Mouse (Mus musculus) heart, embryonic 13.5 days (tissue): ENCODE data around the gene Armc8. TPM values are rescaled to one million over a fixed set of nuclear protein-coding genes. Genes with fewer than 3 reads are reported as not detected.

Source experiments
- ATAC-seq: fragments of 200-750 bp; cut with Nextera tagmentation; 2 replicates; pipeline ENCODE4 v1.8.0; 2017; ENCODE audit warnings: moderate TSS enrichment; ENCODE audit not compliant: insufficient number of reproducible peaks, low FRiP score, low TSS enrichment; ENCODE audit errors: extremely low read depth
- H3K27ac ChIP-seq: fragments of 300-500 bp; sonication (generic); replicated peaks from 2 replicates; pipeline ENCODE4 v1.5.1; 2015; ENCODE audit warnings: moderate library complexity, mild to moderate bottlenecking, inconsistent platforms
- H3K27me3 ChIP-seq: fragments of 300-500 bp; sonication (generic); replicated peaks from 2 replicates; pipeline ENCODE4 v1.6.1; 2015; ENCODE audit warnings: mild to moderate bottlenecking, inconsistent platforms
- H3K36me3 ChIP-seq: fragments of 300-500 bp; sonication (generic); 2 replicates; pipeline ENCODE4 v1.6.1; 2015; ENCODE audit warnings: mild to moderate bottlenecking, inconsistent platforms
- H3K4me1 ChIP-seq: fragments of 300-500 bp; sonication (generic); 2 replicates; pipeline ENCODE4 v1.6.1; 2015; ENCODE audit warnings: inconsistent platforms
- H3K4me2 ChIP-seq: fragments of 300-500 bp; sonication (generic); 2 replicates; pipeline ENCODE4 v1.6.1; 2015; ENCODE audit warnings: inconsistent platforms, mild to moderate bottlenecking, moderate library complexity
- H3K4me3 ChIP-seq: fragments of 300-500 bp; sonication (generic); 2 replicates; pipeline ENCODE4 v1.5.1; 2015; ENCODE audit warnings: moderate library complexity, mild to moderate bottlenecking, inconsistent platforms
- H3K9ac ChIP-seq: fragments of 300-500 bp; sonication (generic); 2 replicates; pipeline ENCODE4 v1.6.1; 2015; ENCODE audit warnings: inconsistent platforms, mild to moderate bottlenecking, moderate library complexity
- H3K9me3 ChIP-seq: fragments of 300-500 bp; sonication (generic); 2 replicates; pipeline ENCODE4 v1.6.1; 2016; ENCODE audit warnings: inconsistent platforms
- WGBS: fragments of 180-500 bp; shearing (Covaris S2); methylation state at CpG from one replicate; pipeline ENCODE4 v1.1.7; 2015; ENCODE audit warnings: mixed read lengths; 5-methylcytosine and 5-hydroxymethylcytosine counted together
- polyA plus RNA-seq: library from polyadenylated mRNA; unstranded; fragments of >200 nt; fragmentation: Nextera tagmentation; extraction: Ambion mirVana; gene quantifications from 2 replicates; pipeline ENCODE4 v1.2.1, GENCODE M21; 2015

Armc8 gene
- polyA plus RNA-seq, 1 experiment from 2014 or later: 18.0 TPM

DNA sequence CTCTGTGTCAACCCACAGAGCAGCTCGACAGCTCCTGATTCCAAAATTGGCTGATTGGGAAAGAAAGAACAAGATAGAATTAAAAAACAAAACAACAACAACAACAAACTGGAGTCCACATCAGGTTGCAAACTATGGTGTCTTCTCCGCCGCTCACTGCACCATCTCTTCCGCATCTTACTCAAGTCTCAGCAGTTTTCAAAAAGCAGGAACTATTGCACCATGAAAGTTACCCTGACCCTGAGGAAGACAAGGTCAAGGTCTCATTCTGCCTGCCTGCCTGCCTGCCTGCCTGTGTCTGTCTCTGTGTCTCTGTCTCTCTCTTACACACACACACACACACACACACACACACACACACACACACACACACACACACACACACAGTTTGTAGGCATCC is 69.4 kb downstream of the Armc8 start:
- H3K36me3 ChIP-seq: peaks cover 50% of the 10 kb centered on the region
- H3K9ac ChIP-seq: no peak overlapping the region
- WGBS: 93% methylated on average over 4 of the region's 4 CpGs
- no peaks in the 10 kb centered on the region for H3K9me3 ChIP-seq
- no peak overlapping the region for H3K27ac ChIP-seq
- H3K4me1 ChIP-seq: no peaks in the 10 kb centered on the region
- H3K4me3 ChIP-seq: no peak overlapping the region
- no peak for ATAC-seq
- no peaks in the 10 kb centered on the region for H3K27me3 ChIP-seq
- no peak overlapping the region for H3K4me2 ChIP-seq

DNA sequence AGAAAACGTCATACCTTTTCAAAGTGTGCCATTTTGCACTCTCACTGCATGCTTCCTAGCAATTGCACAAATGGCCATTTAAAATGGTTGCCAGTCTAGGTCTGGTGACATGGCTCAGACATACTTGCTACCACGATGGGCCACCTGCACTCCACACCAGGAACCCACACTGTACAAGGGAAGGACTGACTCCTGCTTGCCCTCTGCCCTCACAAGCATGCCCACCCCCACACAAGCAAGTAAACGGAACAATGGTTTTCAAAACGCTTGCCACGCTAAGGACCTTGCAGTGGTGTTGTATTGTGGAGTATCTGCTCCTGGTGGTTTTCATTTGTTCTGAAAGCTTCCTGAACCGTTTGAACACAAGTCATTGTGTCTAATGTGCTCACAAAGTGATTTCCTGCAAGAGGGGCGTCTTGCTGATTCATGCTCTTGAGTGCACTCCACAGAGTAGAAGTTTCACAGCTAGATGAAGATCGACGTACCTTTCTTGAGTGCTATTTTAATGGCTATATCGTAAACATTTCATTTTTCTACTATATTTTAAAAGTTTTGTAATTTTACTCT is 76.0 kb downstream of the Armc8 start:
- Histone ChIP-seq H3K36me3 (peaks cover 79% of the 10 kb centered on the region), H3K4me1 (no peaks in the 10 kb centered on the region), H3K4me2 (no peak overlapping the region), H3K4me3 (no peak overlapping the region), H3K27ac (no peak overlapping the region), H3K27me3 (no peaks in the 10 kb centered on the region), H3K9me3 (no peaks in the 10 kb centered on the region), H3K9ac (no peak overlapping the region)
- 85% methylated on average over 10 of the region's 10 CpGs for WGBS
- ATAC-seq: no peak

GRCm38 (mm10) chr9:99491050-99491449 is 77.6 kb downstream of the Armc8 start:
- Histone ChIP-seq H3K9me3 (no peaks in the 10 kb centered on the region), H3K4me1 (no peaks in the 10 kb centered on the region), H3K36me3 (peaks cover 78% of the 10 kb centered on the region), H3K4me2 (no peak overlapping the region), H3K27ac (no peak overlapping the region), H3K4me3 (no peak overlapping the region), H3K27me3 (no peaks in the 10 kb centered on the region), H3K9ac (no peak overlapping the region)
- WGBS: 94% methylated on average over 4 of the region's 4 CpGs
- no peak for ATAC-seq

- 80% methylated on average over 3 of the region's 3 CpGs for WGBS
- no peak overlapping the region for H3K4me3 ChIP-seq
- H3K4me2 ChIP-seq: no peak overlapping the region
- peaks cover 82% of the 10 kb centered on the region for H3K36me3 ChIP-seq
- no peak overlapping the region for H3K27ac ChIP-seq
- no peak overlapping the region for H3K9ac ChIP-seq
- H3K4me1 ChIP-seq: no peaks in the 10 kb centered on the region
- ATAC-seq: no peak
- no peaks in the 10 kb centered on the region for H3K9me3 ChIP-seq
- H3K27me3 ChIP-seq: no peaks in the 10 kb centered on the region
Observed at GRCm38 (mm10) chr9:99487841-99488240, 80.9 kb downstream of the Armc8 start.

DNA sequence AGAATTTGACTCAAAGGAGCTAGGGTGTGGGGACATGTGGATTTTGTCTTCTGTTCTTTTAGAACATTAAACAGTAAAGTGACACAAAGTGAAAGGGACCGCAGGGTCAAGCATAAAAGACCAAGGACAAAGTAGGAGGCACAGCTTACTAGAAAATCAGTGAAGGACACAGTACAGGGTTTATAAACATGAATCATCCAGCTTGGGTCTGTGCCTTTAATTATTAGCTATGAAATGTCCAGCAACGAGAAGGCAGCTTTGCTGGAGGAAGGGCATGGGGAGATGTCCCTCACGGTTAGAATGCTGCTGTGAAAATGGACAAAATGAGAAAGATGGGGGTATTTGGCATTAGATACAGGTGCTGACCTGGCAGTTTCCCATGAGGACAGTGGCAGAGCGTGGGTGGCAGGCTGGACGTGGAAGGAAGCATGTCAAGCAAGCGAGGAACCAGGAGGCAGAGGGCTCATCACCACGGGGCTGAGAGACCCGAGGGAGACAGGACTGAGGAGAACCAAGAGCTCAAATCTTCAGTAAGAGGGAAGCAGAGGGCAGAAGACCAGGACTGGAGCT is 81.5 kb downstream of the Armc8 start:
- Histone ChIP-seq H3K27me3 (no peaks in the 10 kb centered on the region), H3K4me3 (no peak overlapping the region), H3K9me3 (no peaks in the 10 kb centered on the region), H3K27ac (no peak overlapping the region), H3K4me2 (no peak overlapping the region), H3K36me3 (peaks cover 81% of the 10 kb centered on the region), H3K4me1 (no peaks in the 10 kb centered on the region), H3K9ac (no peak overlapping the region)
- 84% methylated on average over 8 of the region's 8 CpGs for WGBS
- ATAC-seq: no peak

- H3K27ac ChIP-seq: no peak overlapping the region
- H3K9me3 ChIP-seq: no peaks in the 10 kb centered on the region
- WGBS: 90% methylated on average over 4 of the region's 4 CpGs
- no peak overlapping the region for H3K4me3 ChIP-seq
- no peak overlapping the region for H3K9ac ChIP-seq
- peaks cover 86% of the 10 kb centered on the region for H3K36me3 ChIP-seq
- H3K4me2 ChIP-seq: no peak overlapping the region
- H3K27me3 ChIP-seq: no peaks in the 10 kb centered on the region
- no peaks in the 10 kb centered on the region for H3K4me1 ChIP-seq
- no peak for ATAC-seq
Observed at GRCm38 (mm10) chr9:99485144-99485543, 83.6 kb downstream of the Armc8 start.

DNA sequence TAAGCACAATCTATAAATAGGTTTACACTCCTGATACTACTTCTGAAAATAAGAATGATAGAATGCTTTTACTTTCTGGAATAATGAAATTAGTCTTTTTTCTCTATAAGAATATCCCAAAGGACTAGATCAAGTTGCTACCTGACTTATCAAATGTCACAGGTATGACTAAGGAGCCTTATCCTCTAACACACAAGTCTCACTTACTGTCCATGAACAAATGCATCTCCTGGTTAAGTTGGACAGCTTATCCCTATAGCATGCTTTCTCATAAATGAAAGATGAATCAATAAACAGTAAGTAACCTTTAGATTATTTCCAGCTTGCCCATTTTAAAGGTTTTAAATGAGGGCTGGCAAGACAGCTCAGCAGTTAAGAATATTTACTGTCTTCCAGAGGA is 84.1 kb downstream of the Armc8 start:
- Histone ChIP-seq H3K9me3 (no peaks in the 10 kb centered on the region), H3K4me2 (no peak overlapping the region), H3K9ac (no peak overlapping the region), H3K27ac (no peak overlapping the region), H3K4me3 (no peak overlapping the region), H3K27me3 (no peaks in the 10 kb centered on the region), H3K36me3 (peaks cover 81% of the 10 kb centered on the region), H3K4me1 (peaks cover under 1% of the 10 kb centered on the region)
- ATAC-seq: no peak

DNA sequence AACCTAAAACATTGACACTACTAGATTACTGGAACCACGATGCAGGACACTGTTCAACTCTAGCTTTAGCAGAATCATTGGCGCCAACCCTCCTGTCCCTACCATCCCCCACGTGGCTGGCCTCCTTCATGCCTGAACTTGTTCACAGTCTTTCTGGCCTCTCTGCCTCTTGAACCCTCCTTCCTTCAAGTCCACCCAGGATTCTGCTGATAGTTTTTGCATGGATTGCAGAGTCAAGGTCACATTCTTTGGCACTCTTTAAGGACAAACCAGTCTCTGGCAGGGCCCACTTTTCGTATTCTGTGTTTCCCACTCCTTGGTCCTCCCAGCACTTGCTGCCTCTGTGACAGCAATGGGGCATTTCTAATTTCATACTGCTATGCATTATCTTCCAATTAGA is 85.5 kb downstream of the Armc8 start:
- Histone ChIP-seq H3K36me3 (peaks cover 74% of the 10 kb centered on the region), H3K4me2 (no peak overlapping the region), H3K4me1 (peaks cover 9% of the 10 kb centered on the region), H3K27ac (no peak overlapping the region), H3K9me3 (no peaks in the 10 kb centered on the region), H3K27me3 (no peaks in the 10 kb centered on the region), H3K9ac (no peak overlapping the region), H3K4me3 (no peak overlapping the region)
- 74% methylated on average over 4 of the region's 4 CpGs for WGBS
- no peak for ATAC-seq

DNA sequence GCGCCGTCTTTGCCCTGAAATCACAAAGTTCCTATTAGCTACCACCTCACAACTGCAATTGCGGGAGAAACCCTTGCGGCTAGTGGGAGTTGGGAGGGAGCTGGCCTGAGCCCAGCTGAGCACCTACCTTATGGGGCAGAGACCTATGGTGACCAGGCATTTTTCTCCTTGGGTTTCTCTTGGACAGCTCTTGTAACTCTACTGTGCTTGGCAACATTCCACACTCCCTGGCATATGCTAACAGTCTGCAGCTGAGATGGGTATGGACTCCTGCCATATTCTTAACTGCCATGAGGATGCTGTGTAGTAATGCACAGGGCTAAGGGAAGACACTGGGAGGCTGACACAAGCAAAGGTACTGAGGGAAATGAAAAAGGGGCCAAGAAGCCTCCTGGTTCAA is 87.9 kb downstream of the Armc8 start:
- Histone ChIP-seq H3K27ac (no peak overlapping the region), H3K9me3 (no peaks in the 10 kb centered on the region), H3K4me2 (no peak overlapping the region), H3K36me3 (peaks cover 59% of the 10 kb centered on the region), H3K4me3 (no peak overlapping the region), H3K4me1 (peaks cover 9% of the 10 kb centered on the region), H3K27me3 (no peaks in the 10 kb centered on the region), H3K9ac (no peak overlapping the region)
- ATAC-seq: no peak
- WGBS: 92% methylated on average over 4 of the region's 4 CpGs

- Histone ChIP-seq H3K4me2 (no peak overlapping the region), H3K27ac (no peak overlapping the region), H3K4me1 (peaks cover 9% of the 10 kb centered on the region), H3K4me3 (no peak overlapping the region), H3K27me3 (no peaks in the 10 kb centered on the region), H3K9ac (no peak overlapping the region), H3K9me3 (no peaks in the 10 kb centered on the region), H3K36me3 (peaks cover 63% of the 10 kb centered on the region)
- 56% methylated on average over 9 of the region's 9 CpGs for WGBS
- no peak for ATAC-seq
Observed at GRCm38 (mm10) chr9:99479181-99479711, 89.5 kb downstream of the Armc8 start.

GRCm38 (mm10) chr9:99471334-99471733 is 97.4 kb downstream of the Armc8 start:
- Histone ChIP-seq H3K9ac (no peak overlapping the region), H3K4me2 (no peak overlapping the region), H3K9me3 (no peaks in the 10 kb centered on the region), H3K4me1 (no peaks in the 10 kb centered on the region), H3K4me3 (no peak overlapping the region), H3K36me3 (peaks cover 22% of the 10 kb centered on the region), H3K27me3 (no peaks in the 10 kb centered on the region), H3K27ac (no peak overlapping the region)
- no peak for ATAC-seq
- WGBS: 78% methylated on average over 7 of the region's 7 CpGs
